Mouse (Mus musculus) myocyte (in vitro differentiated cells): ENCODE measurements at regions not wholly inside any gene's neighbourhood (a gene's known extent, or its start where the extent isn't known, plus 50 kb on each side); places are given as distances from the start of the nearest gene placed in this dataset.

Experiments used
- CEBPB ChIP-seq: IDR thresholded peaks from 2 replicates; pipeline ENCODE4 v1.6.1; 2011; ENCODE audit warnings: mild to moderate bottlenecking, moderate library complexity; ENCODE audit not compliant: poor library complexity, insufficient read depth, severe bottlenecking
- MAX ChIP-seq: IDR thresholded peaks from one replicate; pipeline ENCODE4 v1.6.1; 2011; ENCODE audit warnings: low read depth, mild to moderate bottlenecking, control low read depth

GRCm38 (mm10) chr9:92899733-92900132 lies 357.7 kb downstream of the Plod2 start:
- TF ChIP-seq CEBPB (no peak), MAX (no peak)
